Mouse (Mus musculus): ENCODE results near the gene Cxcl17.

DNA sequence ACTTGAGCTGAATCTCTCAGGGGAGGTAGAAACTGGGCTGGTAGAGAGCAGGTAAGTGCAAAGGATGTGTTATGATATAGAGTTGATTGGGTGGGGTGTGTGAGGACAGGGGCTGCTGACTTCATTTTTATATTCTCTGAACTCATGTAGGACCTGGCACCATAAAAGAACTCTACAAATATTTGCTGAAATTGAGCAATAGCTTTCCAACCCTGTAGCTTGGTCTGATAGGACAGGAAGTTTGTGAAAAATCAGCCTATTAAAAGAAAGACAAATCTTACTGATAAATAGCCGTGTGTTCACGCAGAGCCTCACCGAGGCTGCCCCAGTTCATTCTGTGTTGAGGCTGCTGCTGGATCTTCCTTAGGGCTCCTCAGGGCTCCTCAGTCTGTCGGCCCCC lies 7.3 kb upstream of the Cxcl17 start:
- no peak for TF ChIP-seq GATA1 (IDR thresholded peaks at IDR 0.05; ENCODE audit: low read length)
- no peak for TF ChIP-seq TAL1 (IDR thresholded peaks at IDR 0.05; ENCODE audit: low read length)

All from erythroblast, embryonic 14.5 days (primary cell).